Mouse (Mus musculus) heart, embryonic 10.5 days (tissue): ENCODE results near the gene Aire. TPM values are rescaled to one million over a fixed set of nuclear protein-coding genes. Genes with fewer than 3 reads are reported as not detected.
"Not testable (repeated sequence)": the region's sequence is repeated elsewhere in the genome, so short reads cannot be mapped to it uniquely, and the experiment has no call there.

Source experiments
- DNase-seq: peaks from one replicate; pipeline ENCODE4 v3.0.0-alpha.2; 2017; ENCODE audit warnings: low spot score
- H3K27ac ChIP-seq: fragments of 300-500 bp; sonication (generic); 2 replicates; pipeline ENCODE4 v1.5.1; 2016; ENCODE audit warnings: mild to moderate bottlenecking
- H3K27me3 ChIP-seq: fragments of 300-500 bp; sonication (generic); 2 replicates; pipeline ENCODE4 v1.6.1; 2016; ENCODE audit warnings: mild to moderate bottlenecking; ENCODE audit not compliant: poor library complexity, insufficient read depth, severe bottlenecking
- H3K36me3 ChIP-seq: fragments of 300-500 bp; sonication (generic); 2 replicates; pipeline ENCODE4 v1.6.1; 2016; ENCODE audit warnings: mild to moderate bottlenecking, moderate library complexity
- H3K4me1 ChIP-seq: fragments of 300-500 bp; sonication (generic); 2 replicates; pipeline ENCODE4 v1.6.1; 2016; ENCODE audit warnings: mild to moderate bottlenecking
- H3K4me3 ChIP-seq: fragments of 300-500 bp; sonication (generic); 2 replicates; pipeline ENCODE4 v1.5.1; 2016; ENCODE audit warnings: mild to moderate bottlenecking, moderate library complexity
- H3K9me3 ChIP-seq: fragments of 300-500 bp; sonication (generic); 2 replicates; pipeline ENCODE4 v1.6.1; 2016; ENCODE audit warnings: mild to moderate bottlenecking, moderate library complexity
- WGBS: fragments of 180-500 bp; shearing (Covaris S2); methylation state at CpG from one replicate; pipeline ENCODE4 v1.1.7; 2016; 5-methylcytosine and 5-hydroxymethylcytosine counted together
- polyA plus RNA-seq: library from polyadenylated mRNA; unstranded; fragments of >200 nt; fragmentation: Nextera tagmentation; extraction: Ambion mirVana; gene quantifications from 2 replicates; pipeline ENCODE4 v1.2.1, GENCODE M21; 2016

Gene Aire
- polyA plus RNA-seq, 1 experiment from 2014 or later: 0.45 TPM

DNA sequence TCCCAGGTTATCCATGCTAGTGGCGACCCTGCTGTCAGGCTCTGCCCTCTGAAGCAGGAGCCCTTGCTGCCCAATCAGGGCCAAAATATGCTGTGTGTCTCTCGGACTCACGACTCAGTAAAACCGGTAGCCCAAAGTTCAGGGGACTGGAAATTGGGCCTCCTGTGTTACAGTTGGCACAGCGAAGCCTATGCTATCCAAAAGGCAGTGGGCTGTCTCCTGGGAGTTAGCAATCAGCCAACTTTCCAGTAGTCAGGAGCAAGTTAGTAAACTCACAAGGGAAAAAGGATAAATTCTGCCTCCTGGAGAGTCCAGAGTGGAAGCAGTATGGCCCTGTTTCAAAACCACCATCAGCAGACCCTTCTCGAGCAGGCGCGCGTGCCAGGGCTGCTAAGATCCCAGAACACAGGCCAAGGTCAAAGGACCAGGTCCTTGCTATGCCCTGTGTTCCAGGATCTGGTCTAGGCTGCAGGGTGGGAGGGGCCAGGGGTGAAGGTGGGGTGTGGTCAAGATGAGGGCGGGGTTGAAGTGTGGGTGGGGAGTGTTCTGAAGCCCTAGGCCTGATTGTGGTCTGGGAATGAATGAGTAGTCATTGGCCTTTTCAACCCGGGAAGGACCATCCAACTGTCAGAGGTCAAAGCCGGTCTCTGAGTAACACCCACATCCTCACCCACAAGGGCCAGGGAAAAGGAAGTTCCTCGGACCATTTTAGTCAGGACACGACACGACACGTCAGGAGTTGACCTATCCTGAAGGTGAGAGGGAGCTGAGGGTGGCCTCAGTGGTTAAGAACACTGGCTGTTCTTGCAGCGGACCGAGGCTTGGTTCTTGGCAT, 30.5 kb downstream of the Aire start:
- 0 out of 2 replicates have a peak, but pooled peaks cover 2% of the 10 kb centered on the region for H3K36me3 ChIP-seq
- H3K4me3 ChIP-seq: no peak overlapping the region
- WGBS: 91% methylated on average over 18 of the region's 18 CpGs
- no peaks in the 10 kb centered on the region for H3K9me3 ChIP-seq
- no peak overlapping the region for H3K27ac ChIP-seq
- DNase-seq: no peak
- H3K27me3 ChIP-seq: no peaks in the 10 kb centered on the region
- peaks cover 25% of the 10 kb centered on the region for H3K4me1 ChIP-seq

DNA sequence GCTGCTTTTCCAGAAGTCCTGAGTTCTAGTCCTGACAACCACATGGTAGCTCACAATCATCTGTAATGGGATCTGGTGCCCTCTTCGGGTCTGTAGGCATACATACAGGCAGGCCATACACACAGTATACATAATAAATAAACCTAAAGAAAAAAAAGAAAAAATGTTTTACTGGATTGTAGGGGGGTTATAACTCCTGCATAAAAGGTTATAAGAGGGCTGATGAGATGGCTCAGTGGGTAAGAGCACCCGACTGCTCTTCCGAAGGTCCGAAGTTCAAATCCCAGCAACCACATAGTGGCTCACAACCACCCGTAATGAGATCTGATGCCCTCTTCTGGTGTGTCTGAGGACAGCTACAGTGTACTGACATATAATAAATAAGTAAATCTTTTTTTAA, 32.3 kb downstream of the Aire start:
- 92% methylated on average over 5 of the region's 5 CpGs for WGBS
- DNase-seq, H3K9me3 ChIP-seq, H3K27ac ChIP-seq, H3K4me3 ChIP-seq, H3K36me3 ChIP-seq, H3K27me3 ChIP-seq: not testable (repeated sequence)
- H3K4me1 ChIP-seq: peaks cover 38% of the 10 kb centered on the region

DNA sequence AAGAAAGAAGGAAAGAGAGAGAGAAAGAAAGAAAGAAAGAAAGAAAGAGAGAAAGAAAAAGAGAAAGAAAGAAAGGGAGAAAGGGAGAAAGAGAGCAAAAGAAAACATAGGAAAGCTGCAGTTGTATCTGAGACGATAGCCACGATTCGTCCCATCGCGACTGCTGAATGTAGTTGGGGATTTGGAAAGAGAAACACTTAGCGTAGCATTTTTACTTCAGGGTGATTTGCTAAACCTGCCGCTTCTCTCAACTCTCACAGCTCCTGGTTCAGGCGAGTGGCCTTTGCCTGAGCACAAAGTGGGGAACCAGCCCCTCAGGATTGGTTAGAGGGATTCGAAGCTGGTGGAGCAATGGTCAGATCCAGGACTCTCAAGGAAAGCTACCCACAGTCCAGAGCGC, 33.1 kb downstream of the Aire start:
- 14% methylated on average over 10 of the region's 10 CpGs for WGBS
- H3K4me1 ChIP-seq: peaks cover 41% of the 10 kb centered on the region
- H3K27me3 ChIP-seq: no peaks in the 10 kb centered on the region
- H3K36me3 ChIP-seq: peaks cover 10% of the 10 kb centered on the region
- peak overlapping the region; percentile 90 for H3K4me3 ChIP-seq
- peak overlapping the region; percentile 53; the same call in 1 of the 2 replicates for H3K27ac ChIP-seq
- no peak for DNase-seq
- no peaks in the 10 kb centered on the region for H3K9me3 ChIP-seq

DNA sequence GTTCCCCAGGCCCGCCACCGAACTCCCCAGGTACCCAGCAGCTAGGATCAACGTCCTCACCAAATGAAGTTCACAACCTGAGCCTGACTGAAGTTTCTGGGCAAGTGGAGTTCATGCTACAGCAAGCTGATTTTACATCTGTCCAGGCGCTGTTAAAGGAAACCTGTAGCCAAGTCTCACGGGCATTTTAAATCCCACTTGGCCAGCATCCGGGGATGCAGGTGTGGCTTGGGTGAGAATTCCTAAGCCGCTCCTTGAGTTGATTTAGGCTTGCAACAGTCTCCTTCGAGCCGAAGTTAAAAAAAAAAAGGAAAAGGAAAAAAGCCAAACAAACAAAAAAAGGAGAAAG, 33.5 kb downstream of the Aire start, which contains the start of gene Pfkl:
TSS of gene Pfkl (minus strand) at position 139 of the 349 bp plus-strand sequence.
- H3K4me1 ChIP-seq: peaks cover 45% of the 10 kb centered on the region
- WGBS: under 1% methylated on average over 9 of the region's 9 CpGs
- H3K27ac ChIP-seq: peak within 1 kb of the TSS; percentile 99
- H3K27me3 ChIP-seq: no peaks in the 10 kb centered on the region
- peak within 1 kb of the TSS; percentile 90 for H3K4me3 ChIP-seq
- no peak for DNase-seq
- peaks cover 14% of the 10 kb centered on the region for H3K36me3 ChIP-seq
- H3K9me3 ChIP-seq: no peaks in the 10 kb centered on the region

GRCm38 (mm10) chr10:78009184-78009944, 34.0 kb downstream of the Aire start:
- peak overlapping the region; percentile 99 for H3K27ac ChIP-seq
- peak overlapping the region; percentile 90 for H3K4me3 ChIP-seq
- peak; percentile 99 for DNase-seq
- no peaks in the 10 kb centered on the region for H3K27me3 ChIP-seq
- H3K9me3 ChIP-seq: no peaks in the 10 kb centered on the region
- H3K36me3 ChIP-seq: peaks cover 19% of the 10 kb centered on the region
- peaks cover 51% of the 10 kb centered on the region for H3K4me1 ChIP-seq
- WGBS: under 1% methylated on average over 59 of the region's 59 CpGs

- peak; percentile 83 for DNase-seq
- 73% methylated on average over 3 of the region's 3 CpGs for WGBS
- Histone ChIP-seq H3K27ac (peak overlapping the region; percentile 99), H3K9me3 (no peaks in the 10 kb centered on the region), H3K4me1 (peaks cover 51% of the 10 kb centered on the region), H3K27me3 (no peaks in the 10 kb centered on the region), H3K4me3 (peak overlapping the region; percentile 90), H3K36me3 (peaks cover 30% of the 10 kb centered on the region)
These were observed 35.2 kb downstream of the Aire start for GRCm38 (mm10) chr10:78008169-78008568.

DNA sequence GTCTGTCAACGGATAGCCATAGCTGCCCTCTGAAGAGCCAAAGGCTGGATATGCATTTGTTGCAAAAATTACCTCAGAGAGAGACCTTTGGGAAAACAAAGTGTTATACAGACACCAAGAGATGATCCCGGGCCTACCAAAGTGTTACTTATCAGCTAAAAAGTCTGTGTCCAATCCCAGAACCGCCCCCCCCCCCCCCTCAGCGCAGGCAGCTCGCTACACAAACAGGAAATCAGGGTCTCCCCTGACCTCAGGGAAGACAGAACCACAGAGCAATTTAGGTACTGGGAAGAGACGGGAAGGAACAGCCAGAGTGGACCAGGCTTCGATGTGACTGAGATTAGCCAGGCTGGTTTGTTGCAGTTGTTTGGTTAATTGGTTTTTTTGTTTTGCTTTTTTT, 36.2 kb downstream of the Aire start:
- H3K27ac ChIP-seq: peak overlapping the region; percentile 69
- DNase-seq: peak; percentile 71
- WGBS: 37% methylated on average over 7 of the region's 7 CpGs

GRCm38 (mm10) chr10:78005791-78006438, 37.5 kb downstream of the Aire start:
- H3K27ac ChIP-seq: peak overlapping the region; percentile 71
- H3K27me3 ChIP-seq: no peaks in the 10 kb centered on the region
- H3K4me1 ChIP-seq: peaks cover 51% of the 10 kb centered on the region
- peaks cover 51% of the 10 kb centered on the region for H3K36me3 ChIP-seq
- no peak for DNase-seq
- no peaks in the 10 kb centered on the region for H3K9me3 ChIP-seq
- 0 out of 2 replicates have a peak overlapping the region, but pooled peaks have one; percentile 2 for H3K4me3 ChIP-seq
- WGBS: 85% methylated on average over 4 of the region's 4 CpGs

More for the DNA sequence above, 36.2 kb downstream of the Aire start:
- no peaks in the 10 kb centered on the region for H3K27me3 ChIP-seq
- peaks cover 51% of the 10 kb centered on the region for H3K4me1 ChIP-seq
- H3K4me3 ChIP-seq: no peak overlapping the region
- no peaks in the 10 kb centered on the region for H3K9me3 ChIP-seq
- peaks cover 39% of the 10 kb centered on the region for H3K36me3 ChIP-seq

GRCm38 (mm10) chr10:78004479-78005100, 38.8 kb downstream of the Aire start:
- H3K27me3 ChIP-seq: no peaks in the 10 kb centered on the region
- H3K36me3 ChIP-seq: peaks cover 65% of the 10 kb centered on the region
- H3K27ac ChIP-seq: peak overlapping the region; percentile 44
- H3K9me3 ChIP-seq: no peaks in the 10 kb centered on the region
- H3K4me3 ChIP-seq: no peak overlapping the region
- WGBS: 86% methylated on average over 3 of the region's 3 CpGs
- peak; percentile 86 for DNase-seq
- peaks cover 48% of the 10 kb centered on the region for H3K4me1 ChIP-seq

GRCm38 (mm10) chr10:78002316-78002715, 41.1 kb downstream of the Aire start:
- H3K27me3 ChIP-seq: no peaks in the 10 kb centered on the region
- no peak overlapping the region for H3K27ac ChIP-seq
- no peak overlapping the region for H3K4me3 ChIP-seq
- no peaks in the 10 kb centered on the region for H3K9me3 ChIP-seq
- 98% methylated on average over 2 of the region's 2 CpGs for WGBS
- DNase-seq: no peak
- H3K36me3 ChIP-seq: peaks cover 86% of the 10 kb centered on the region
- H3K4me1 ChIP-seq: peaks cover 30% of the 10 kb centered on the region

- H3K27me3 ChIP-seq: no peaks in the 10 kb centered on the region
- peaks cover 25% of the 10 kb centered on the region for H3K4me1 ChIP-seq
- no peak overlapping the region for H3K27ac ChIP-seq
- no peaks in the 10 kb centered on the region for H3K9me3 ChIP-seq
- no peak overlapping the region for H3K4me3 ChIP-seq
- H3K36me3 ChIP-seq: peaks cover 91% of the 10 kb centered on the region
- no peak for DNase-seq
- 87% methylated on average over 11 of the region's 11 CpGs for WGBS
These were observed 41.6 kb downstream of the Aire start for GRCm38 (mm10) chr10:78001796-78002195.

DNA sequence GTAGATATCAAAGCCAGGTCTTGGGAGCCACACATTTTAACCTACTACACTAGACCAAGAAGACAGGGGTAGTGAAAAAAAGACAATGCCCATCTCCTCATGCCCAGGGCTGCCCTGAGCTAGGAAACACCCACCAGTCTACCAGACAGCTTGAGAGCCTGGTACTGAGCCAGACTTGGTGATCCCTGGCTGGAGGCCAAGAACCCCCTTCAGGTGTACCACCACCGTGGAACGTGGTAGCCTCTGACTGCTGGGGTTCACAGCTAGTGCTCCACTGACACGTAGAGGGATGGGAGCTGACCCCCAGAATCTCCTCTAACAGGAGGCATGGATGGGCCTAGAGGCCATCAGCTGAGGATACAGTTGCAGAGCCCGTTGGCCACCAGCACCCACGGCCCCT, 43.2 kb downstream of the Aire start:
- Histone ChIP-seq H3K27me3 (no peaks in the 10 kb centered on the region), H3K9me3 (no peaks in the 10 kb centered on the region), H3K4me3 (no peak overlapping the region), H3K36me3 (peaks cover 98% of the 10 kb centered on the region), H3K27ac (no peak overlapping the region), H3K4me1 (peaks cover 9% of the 10 kb centered on the region; the same call in 1 of the 2 replicates)
- WGBS: 98% methylated on average over 5 of the region's 5 CpGs
- no peak for DNase-seq
